Mouse (Mus musculus): ENCODE data around the gene Pnp2. TPM values are rescaled to one million over a fixed set of nuclear protein-coding genes. Genes with fewer than 3 reads are reported as not detected.
"Not testable (repeated sequence)": the region's sequence is repeated elsewhere in the genome, so short reads cannot be mapped to it uniquely, and the experiment has no call there.

Gene Pnp2
- 0.29 TPM for polyA plus RNA-seq (2012; fragmentation: generic; extraction: Trizol)
- long read RNA-seq, experiment 1 = 0 reads
- long read RNA-seq, experiment 2 = 0 reads

DNA sequence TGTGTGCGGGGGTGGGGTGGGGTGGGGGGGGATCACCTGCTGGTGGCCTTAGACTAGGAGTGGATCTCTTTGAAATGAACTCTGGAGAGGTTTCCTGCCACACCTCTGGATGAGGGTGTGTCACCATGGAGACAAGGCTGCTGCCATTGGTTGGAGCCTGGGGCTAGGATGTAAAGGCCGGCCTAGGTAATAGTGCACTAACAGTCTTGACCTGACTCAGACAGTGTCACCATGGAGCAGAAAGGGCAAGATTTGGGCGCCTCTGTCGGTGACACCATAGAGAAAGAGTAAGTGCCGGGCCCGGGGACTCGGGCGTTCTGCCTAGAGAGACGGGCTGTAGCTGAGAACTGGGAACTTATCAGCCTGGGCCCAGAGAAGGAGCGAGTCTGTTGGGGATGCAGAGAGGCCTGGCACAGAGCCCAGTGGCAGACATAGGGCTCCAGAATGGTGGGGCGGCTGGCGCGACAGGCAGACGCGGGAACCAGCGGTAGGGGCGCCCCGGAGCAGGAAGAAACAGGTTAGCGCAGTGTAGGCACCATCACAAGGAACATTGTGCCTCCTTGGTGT is at the start of gene Pnp2:
Pnp2 (plus strand) TSS at position 51 of the 567 bp plus-strand sequence.
- H3K4me3 ChIP-seq (ENCODE audit: insufficient read depth, poor library complexity, severe bottlenecking) = peak within 1 kb of the TSS; percentile 18

DNA sequence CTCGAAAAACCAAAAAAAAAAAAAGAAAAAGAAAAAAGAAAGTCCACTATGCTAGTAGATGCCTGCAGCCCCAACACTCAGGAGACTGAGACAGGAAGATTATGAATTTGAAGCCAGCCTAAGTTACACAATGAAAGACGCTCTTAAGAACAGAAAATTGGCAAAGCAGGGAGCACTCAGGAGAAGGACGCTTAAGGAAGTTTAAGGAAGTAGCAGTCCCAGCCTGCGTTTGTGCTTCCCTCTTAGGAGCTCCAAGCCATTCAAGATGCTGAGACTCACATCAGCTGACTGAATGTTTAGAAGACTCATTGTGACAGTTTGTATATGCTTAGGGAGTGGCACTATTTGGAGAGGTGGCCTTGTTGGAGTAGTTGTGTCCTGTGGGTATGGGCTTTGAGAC is 47.7 kb upstream of the Pnp2 start:
- H3K36me3 ChIP-seq (ENCODE audit: control insufficient read depth, insufficient read depth) = no peaks in the 10 kb centered on the region
- H3ac ChIP-seq (ENCODE audit: control insufficient read depth, insufficient read length, low read depth) = no peak overlapping the region
- H3K79me3 ChIP-seq (ENCODE audit: low read depth) = no peaks in the 10 kb centered on the region
- H3K4me3 ChIP-seq (ENCODE audit: insufficient read depth, poor library complexity, severe bottlenecking) = no peak overlapping the region
- no peaks in the 10 kb centered on the region for H3K27me3 ChIP-seq (ENCODE audit: control insufficient read depth, insufficient read depth, insufficient read length)
- TF ChIP-seq FOSL1 (IDR thresholded peaks at IDR 0.05; ENCODE audit: insufficient read depth, low read length, poor library complexity, severe bottlenecking) = no peak
- TF ChIP-seq CEBPB (IDR thresholded peaks at IDR 0.05; ENCODE audit: low read depth) = no peak
- TF ChIP-seq MYOD1 (IDR thresholded peaks at IDR 0.05; ENCODE audit: control insufficient read depth, insufficient read length, low read depth) = no peak
- no peak for TF ChIP-seq USF1 (IDR thresholded peaks at IDR 0.05; ENCODE audit: low read depth)
- TF ChIP-seq CTCF (IDR thresholded peaks at IDR 0.05; ENCODE audit: control insufficient read depth, insufficient read depth, insufficient read length) = no peak
- no peak for TF ChIP-seq MAX (IDR thresholded peaks at IDR 0.05)
- TF ChIP-seq MYOG (IDR thresholded peaks at IDR 0.05; ENCODE audit: control insufficient read depth, extremely low read depth, insufficient read length) = no peak
- H3K79me2 ChIP-seq (ENCODE audit: control insufficient read depth, insufficient read depth) = no peaks in the 10 kb centered on the region

More for the DNA sequence above, at the start of gene Pnp2:
- H3K27me3 ChIP-seq (ENCODE audit: control insufficient read depth, insufficient read depth, insufficient read length); H3K79me3 ChIP-seq (ENCODE audit: low read depth); H3K79me2 ChIP-seq (ENCODE audit: control insufficient read depth, insufficient read depth); H3K36me3 ChIP-seq (ENCODE audit: control insufficient read depth, insufficient read depth); H3ac ChIP-seq (ENCODE audit: control insufficient read depth, insufficient read length, low read depth): not testable (repeated sequence)

DNA sequence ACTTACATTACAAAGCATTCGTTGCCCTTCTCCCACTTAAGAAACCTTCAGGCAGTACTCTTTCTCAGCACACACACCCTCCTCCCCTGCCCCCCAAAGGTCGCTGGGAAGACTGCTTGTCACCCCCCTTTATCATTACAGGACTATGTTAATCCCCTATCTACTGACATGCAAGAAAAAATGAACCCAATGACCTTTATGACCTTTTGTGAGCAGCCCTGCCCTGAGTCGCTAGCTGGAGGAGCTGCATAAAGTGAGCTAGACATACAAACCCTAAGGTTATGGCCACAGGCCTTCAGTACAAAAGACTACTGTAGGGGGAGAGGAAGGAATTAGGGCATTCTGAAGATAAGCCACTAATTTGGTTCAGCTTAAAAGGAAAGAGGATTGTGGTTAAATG is 44.4 kb upstream of the Pnp2 start:
- Histone ChIP-seq H3K36me3 (ENCODE audit: control insufficient read depth, insufficient read depth) (peaks cover 9% of the 10 kb centered on the region), H3K79me3 (ENCODE audit: low read depth) (no peaks in the 10 kb centered on the region), H3ac (ENCODE audit: control insufficient read depth, insufficient read length, low read depth) (no peak overlapping the region), H3K4me3 (ENCODE audit: insufficient read depth, poor library complexity, severe bottlenecking) (no peak overlapping the region), H3K79me2 (ENCODE audit: control insufficient read depth, insufficient read depth) (no peaks in the 10 kb centered on the region), H3K27me3 (ENCODE audit: control insufficient read depth, insufficient read depth, insufficient read length) (no peaks in the 10 kb centered on the region)
- TF ChIP-seq CTCF (IDR thresholded peaks at IDR 0.05; ENCODE audit: control insufficient read depth, insufficient read depth, insufficient read length) = no peak
- no peak for TF ChIP-seq FOSL1 (IDR thresholded peaks at IDR 0.05; ENCODE audit: insufficient read depth, low read length, poor library complexity, severe bottlenecking)
- TF ChIP-seq MYOD1 (IDR thresholded peaks at IDR 0.05; ENCODE audit: control insufficient read depth, insufficient read length, low read depth) = no peak
- no peak for TF ChIP-seq USF1 (IDR thresholded peaks at IDR 0.05; ENCODE audit: low read depth)

DNA sequence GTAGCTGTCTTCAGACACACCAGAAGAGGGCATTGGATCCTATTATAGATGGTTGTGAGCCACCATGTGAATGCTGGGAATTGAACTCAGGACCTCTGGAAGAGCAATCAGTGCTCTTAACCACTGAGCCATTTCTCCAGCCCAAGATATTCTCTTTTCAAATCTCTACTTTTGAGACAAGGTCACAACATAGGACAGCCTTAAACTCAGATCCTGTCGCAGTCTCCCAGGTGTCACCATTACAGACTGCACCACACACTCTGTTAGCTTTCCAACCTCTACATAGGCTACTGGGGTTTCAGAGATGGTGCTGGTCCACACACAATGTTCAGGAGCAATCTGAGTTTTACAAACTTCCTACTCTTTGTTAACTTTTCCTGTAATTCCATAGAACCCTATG is 32.4 kb upstream of the Pnp2 start:
- Histone ChIP-seq H3K4me3 (ENCODE audit: insufficient read depth, poor library complexity, severe bottlenecking) (peak overlapping the region; percentile 82), H3K79me2 (ENCODE audit: control insufficient read depth, insufficient read depth) (peaks cover 52% of the 10 kb centered on the region), H3K79me3 (ENCODE audit: low read depth) (peaks cover 30% of the 10 kb centered on the region), H3K36me3 (ENCODE audit: control insufficient read depth, insufficient read depth) (peaks cover 27% of the 10 kb centered on the region)
- H3ac ChIP-seq (ENCODE audit: control insufficient read depth, insufficient read length, low read depth); H3K27me3 ChIP-seq (ENCODE audit: control insufficient read depth, insufficient read depth, insufficient read length): not testable (repeated sequence)

DNA sequence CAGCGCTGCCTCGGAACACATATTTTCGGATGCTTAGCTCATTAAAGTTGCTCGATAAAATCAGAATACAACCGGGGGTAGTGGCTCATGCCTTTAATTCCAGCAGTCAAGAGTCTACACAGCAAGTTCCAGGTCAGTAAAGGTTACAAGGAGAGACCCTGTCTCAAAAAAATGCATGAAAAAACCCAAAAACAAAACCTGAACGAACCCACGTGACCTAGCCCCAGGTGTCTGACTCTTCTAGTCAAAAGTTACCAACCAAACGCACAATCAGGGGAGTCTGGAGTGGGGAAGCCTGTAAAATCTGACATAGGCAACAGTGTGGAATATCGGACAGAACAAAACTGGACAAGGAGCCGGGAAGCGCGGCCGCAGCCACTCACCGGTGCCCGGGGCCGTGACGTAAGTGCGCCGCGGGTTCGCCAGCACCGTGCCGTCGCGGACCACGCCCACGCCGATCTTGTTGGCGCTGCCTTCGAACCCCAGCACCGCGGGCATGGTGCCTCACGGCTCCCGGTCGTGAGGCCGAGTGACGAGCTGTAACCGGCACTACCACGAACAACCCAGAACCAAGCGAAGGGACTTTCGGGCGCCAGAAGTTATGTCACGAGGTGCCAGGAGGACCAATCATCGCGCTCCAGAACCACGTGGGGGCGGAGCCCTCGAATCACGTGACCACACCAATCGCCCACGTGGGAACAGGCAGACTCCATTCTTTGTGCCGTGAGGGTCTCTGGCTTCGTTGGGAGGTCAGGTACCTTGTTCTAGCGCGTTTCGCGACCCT is 31.3 kb upstream of the Pnp2 start, which contains the start of the genes Osgep and Apex1:
Osgep (minus strand) TSS at position 613 of the 784 bp plus-strand sequence.
Apex1 (plus strand) TSS at position 688 of the 784 bp plus-strand sequence.
- Histone ChIP-seq H3K79me2 (ENCODE audit: control insufficient read depth, insufficient read depth) (peaks cover 62% of the 10 kb centered on the region), H3ac (ENCODE audit: control insufficient read depth, insufficient read length, low read depth) (peak within 1 kb of the TSS; percentile 94), H3K4me3 (ENCODE audit: insufficient read depth, poor library complexity, severe bottlenecking) (peak within 1 kb of the TSS; percentile 82), H3K27me3 (ENCODE audit: control insufficient read depth, insufficient read depth, insufficient read length) (no peaks in the 10 kb centered on the region), H3K79me3 (ENCODE audit: low read depth) (peaks cover 41% of the 10 kb centered on the region), H3K36me3 (ENCODE audit: control insufficient read depth, insufficient read depth) (peaks cover 38% of the 10 kb centered on the region)
- TF ChIP-seq MAX (IDR thresholded peaks at IDR 0.05) (peak; percentile 97), CTCF (IDR thresholded peaks at IDR 0.05; ENCODE audit: control insufficient read depth, insufficient read depth, insufficient read length) (no peak), MYOD1 (IDR thresholded peaks at IDR 0.05; ENCODE audit: control insufficient read depth, insufficient read length, low read depth) (no peak), USF1 (IDR thresholded peaks at IDR 0.05; ENCODE audit: low read depth) (peak; percentile 99), CEBPB (IDR thresholded peaks at IDR 0.05; ENCODE audit: low read depth) (no peak)

DNA sequence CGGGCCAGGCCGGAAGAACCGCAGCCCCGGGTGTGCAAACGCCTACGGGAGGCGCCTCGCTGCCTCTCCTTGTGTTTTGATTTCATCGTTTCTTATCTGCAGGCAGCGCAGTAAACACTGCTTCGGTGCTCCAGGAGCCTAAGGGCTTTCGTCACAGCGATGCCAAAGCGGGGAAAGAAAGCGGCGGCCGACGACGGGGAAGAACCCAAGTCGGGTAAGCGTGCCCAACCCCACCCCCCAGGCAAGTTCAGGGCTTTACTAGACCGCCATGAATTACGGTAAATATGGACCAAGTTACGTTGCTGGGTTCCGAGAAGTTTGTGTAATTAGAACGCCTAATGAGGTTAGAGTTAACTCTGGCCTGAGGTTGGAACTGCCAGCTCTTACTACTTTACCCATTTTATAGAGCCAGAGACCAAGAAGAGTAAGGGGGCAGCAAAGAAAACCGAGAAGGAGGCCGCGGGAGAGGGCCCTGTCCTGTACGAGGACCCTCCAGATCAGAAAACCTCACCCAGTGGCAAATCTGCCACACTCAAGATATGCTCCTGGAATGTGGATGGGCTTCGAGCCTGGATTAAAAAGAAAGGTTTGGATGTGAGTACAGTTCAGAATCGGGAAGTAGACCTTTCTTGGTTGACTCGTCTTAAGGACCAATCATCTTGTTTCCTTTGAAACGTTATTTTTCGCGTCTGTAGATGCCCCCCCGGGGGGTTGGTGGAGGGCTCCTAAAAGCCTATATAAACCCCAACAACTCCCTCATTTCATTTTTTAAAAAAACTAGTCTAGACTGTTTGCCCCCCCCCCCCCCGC is 30.5 kb upstream of the Pnp2 start:
- Histone ChIP-seq H3ac (ENCODE audit: control insufficient read depth, insufficient read length, low read depth) (peak overlapping the region; percentile 94), H3K79me3 (ENCODE audit: low read depth) (peaks cover 48% of the 10 kb centered on the region), H3K36me3 (ENCODE audit: control insufficient read depth, insufficient read depth) (peaks cover 39% of the 10 kb centered on the region), H3K79me2 (ENCODE audit: control insufficient read depth, insufficient read depth) (peaks cover 71% of the 10 kb centered on the region), H3K27me3 (ENCODE audit: control insufficient read depth, insufficient read depth, insufficient read length) (no peaks in the 10 kb centered on the region), H3K4me3 (ENCODE audit: insufficient read depth, poor library complexity, severe bottlenecking) (peak overlapping the region; percentile 82)
- no peak for TF ChIP-seq MYOD1 (IDR thresholded peaks at IDR 0.05; ENCODE audit: control insufficient read depth, insufficient read length, low read depth)
- TF ChIP-seq CEBPB (IDR thresholded peaks at IDR 0.05; ENCODE audit: low read depth) = no peak
- TF ChIP-seq CTCF (IDR thresholded peaks at IDR 0.05; ENCODE audit: control insufficient read depth, insufficient read depth, insufficient read length) = no peak
- no peak for TF ChIP-seq FOSL1 (IDR thresholded peaks at IDR 0.05; ENCODE audit: insufficient read depth, low read length, poor library complexity, severe bottlenecking)
- TF ChIP-seq MYOG (IDR thresholded peaks at IDR 0.05; ENCODE audit: control insufficient read depth, extremely low read depth, insufficient read length) = no peak
- TF ChIP-seq USF1 (IDR thresholded peaks at IDR 0.05; ENCODE audit: low read depth) = no peak
- no peak for TF ChIP-seq MAX (IDR thresholded peaks at IDR 0.05)
